Mouse (Mus musculus) brain, embryonic 14.5 days (tissue): ENCODE measurements around the gene G430095P16Rik.

ENCODE experiments used
- CTCF ChIP-seq: fragments of 200-500 bp; IDR thresholded peaks from 2 replicates; pipeline ENCODE4 v1.5.1; 2012; ENCODE audit warnings: inconsistent platforms, mild to moderate bottlenecking, moderate library complexity, borderline replicate concordance; ENCODE audit not compliant: insufficient read depth, insufficient read length; ENCODE audit errors: extremely low read depth
- POLR2A ChIP-seq: fragments of 200-500 bp; IDR thresholded peaks from 2 replicates; pipeline ENCODE4 v1.6.1; 2012; ENCODE audit warnings: mild to moderate bottlenecking, inconsistent platforms, borderline replicate concordance; ENCODE audit not compliant: poor library complexity, insufficient read depth, insufficient read length, severe bottlenecking; ENCODE audit errors: extremely low read depth

DNA sequence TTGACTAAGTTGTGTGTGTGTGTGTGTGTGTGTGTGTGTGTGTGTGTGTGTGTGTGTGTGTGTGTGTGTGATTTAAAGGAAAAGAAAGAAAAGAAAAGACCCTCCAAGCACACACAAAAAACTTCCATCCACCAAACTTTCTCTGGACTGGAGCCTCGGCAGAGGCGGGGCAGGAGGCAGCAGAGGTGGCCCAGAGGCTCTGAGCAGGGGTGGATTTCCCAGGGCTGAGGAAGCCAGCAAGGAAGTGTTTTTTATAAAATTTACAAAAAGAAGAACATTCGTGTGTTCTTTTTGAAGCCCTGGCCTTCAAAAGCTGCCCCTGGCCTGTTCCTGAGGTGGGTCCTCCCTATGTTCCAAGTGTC is 10.1 kb upstream of the G430095P16Rik start:
- TF ChIP-seq CTCF, result no peak
- no peak for TF ChIP-seq POLR2A
